Mouse (Mus musculus): ENCODE results near the gene Vmn1r88. TPM values are rescaled to one million over a fixed set of nuclear protein-coding genes. Genes with fewer than 3 reads are reported as not detected.

Vmn1r88 gene
- polyA plus RNA-seq (2017; shearing (Covaris generic)), result 0.06 TPM

GRCm38 (mm10) chr7:13159268-13159667 is at the start of gene Vmn1r88:
TSS of gene Vmn1r88 (plus strand) at chr7:13159568.

DNA sequence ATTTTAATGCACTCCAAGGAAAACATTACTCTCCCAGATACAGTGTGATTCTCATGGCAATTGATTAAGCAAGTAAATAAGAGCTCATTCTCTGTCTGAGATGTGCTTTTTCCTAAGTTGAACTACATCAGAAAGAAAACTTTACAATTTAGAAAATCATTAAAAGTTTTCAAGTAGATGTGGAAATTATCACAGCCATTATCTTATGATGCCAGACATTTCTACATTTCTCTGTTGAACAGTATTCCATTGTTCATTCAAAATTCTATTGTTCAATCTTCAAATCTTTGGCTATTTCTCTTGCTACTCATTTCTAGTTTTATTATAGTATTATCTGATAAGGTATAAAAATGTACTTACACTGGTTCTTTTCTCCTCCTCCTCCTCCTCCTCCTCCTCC is 39.6 kb upstream of the Vmn1r88 start, which contains the start of gene Vmn1r86:
Gene Vmn1r86 (minus strand): TSS at position 101 of the 400 bp plus-strand sequence.

DNA sequence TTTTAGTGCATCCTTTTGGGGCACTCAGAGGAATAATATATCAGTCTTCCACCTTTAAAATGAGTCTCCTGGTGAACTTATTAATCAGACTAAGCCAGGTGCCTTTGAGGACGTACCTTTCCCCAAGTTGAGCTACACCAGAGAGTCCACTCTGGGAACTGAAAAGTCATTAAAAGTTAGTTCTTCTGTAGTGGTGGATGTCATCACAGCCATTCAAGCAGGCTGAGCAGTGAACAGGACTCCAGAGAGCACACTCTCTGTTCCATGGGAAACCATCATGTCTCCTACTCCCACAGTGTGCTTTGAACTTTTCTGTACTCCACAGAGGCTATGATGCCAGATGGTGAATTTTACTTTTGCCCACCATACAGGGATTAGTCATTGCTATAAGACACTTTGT is 19.3 kb upstream of the Vmn1r88 start, which contains the start of gene Vmn1r87:
Gene Vmn1r87 (minus strand): TSS at position 101 of the 400 bp plus-strand sequence.

GRCm38 (mm10) chr7:13212720-13213119 is 53.4 kb downstream of the Vmn1r88 start, which contains the start of gene Vmn1r89:
TSS of gene Vmn1r89 (plus strand) at chr7:13213020.

Other genes starting within 250 kb of the Vmn1r88 start
- gene Rps5, start 237.3 kb upstream of the Vmn1r88 start, polyA plus RNA-seq (2017; shearing (Covaris generic)), result 858 TPM
- gene Rnf225, start 232.2 kb upstream of the Vmn1r88 start, polyA plus RNA-seq (2017; shearing (Covaris generic)), result 0.13 TPM
- gene Zfp324, start 193.7 kb upstream of the Vmn1r88 start, polyA plus RNA-seq (2017; shearing (Covaris generic)), result 6.7 TPM
- 9.8 TPM for gene Zfp446, start 181.7 kb upstream of the Vmn1r88 start, polyA plus RNA-seq (2017; shearing (Covaris generic))
- 0.45 TPM for gene Slc27a5, start 161.4 kb upstream of the Vmn1r88 start, polyA plus RNA-seq (2017; shearing (Covaris generic))
- 124 TPM for gene Trim28, start 160.5 kb upstream of the Vmn1r88 start, polyA plus RNA-seq (2017; shearing (Covaris generic))
- gene Zbtb45, start 149.5 kb upstream of the Vmn1r88 start, polyA plus RNA-seq (2017; shearing (Covaris generic)), result 25.7 TPM
- 253 TPM for gene Chmp2a, start 124.8 kb upstream of the Vmn1r88 start, polyA plus RNA-seq (2017; shearing (Covaris generic))
- gene Ube2m, start 121.3 kb upstream of the Vmn1r88 start, polyA plus RNA-seq (2017; shearing (Covaris generic)), result 174 TPM
- 1.1 TPM for gene Mzf1, start 104.8 kb upstream of the Vmn1r88 start, polyA plus RNA-seq (2017; shearing (Covaris generic))
- not detected for gene Vmn1r85, start 64.4 kb upstream of the Vmn1r88 start, polyA plus RNA-seq (2017; shearing (Covaris generic))
- 0.04 TPM for gene Vmn1r86, start 39.7 kb upstream of the Vmn1r88 start, polyA plus RNA-seq (2017; shearing (Covaris generic))
- gene Vmn1r87, start 19.4 kb upstream of the Vmn1r88 start, polyA plus RNA-seq (2017; shearing (Covaris generic)), result not detected
- gene Vmn1r89, start 53.5 kb downstream of the Vmn1r88 start, polyA plus RNA-seq (2017; shearing (Covaris generic)), result not detected
- gene Lig1, start 117.7 kb downstream of the Vmn1r88 start, polyA plus RNA-seq (2017; shearing (Covaris generic)), result 22.0 TPM
- 3.6 TPM for gene Zswim9, start 119.2 kb downstream of the Vmn1r88 start, polyA plus RNA-seq (2017; shearing (Covaris generic))
- 0.13 TPM for gene Pla2g4c, start 165.1 kb downstream of the Vmn1r88 start, polyA plus RNA-seq (2017; shearing (Covaris generic))
- not detected for gene Cabp5, start 238.6 kb downstream of the Vmn1r88 start, polyA plus RNA-seq (2017; shearing (Covaris generic))